Mouse (Mus musculus): ENCODE measurements around the gene Hspa12a.

GRCm38 (mm10) chr19:58872381-58873259 lies 70.8 kb downstream of the Hspa12a start:
- TF ChIP-seq CTCF (IDR thresholded peaks at IDR 0.05; ENCODE audit: extremely low read depth, insufficient read depth, insufficient read length, insufficient replicate concordance) (no peak), POLR2A (IDR thresholded peaks at IDR 0.05; ENCODE audit: low read depth, low read length) (no peak)

All from spleen, adult 2 months (tissue).